Mouse (Mus musculus) bone marrow, adult 2 months (tissue): ENCODE data around the gene Oprd1.

Experiments
- CTCF ChIP-seq: fragments of 200-500 bp; IDR thresholded peaks from 2 replicates; pipeline ENCODE4 v1.5.1; 2011; ENCODE audit warnings: low read length, control low read depth; ENCODE audit not compliant: control insufficient read depth, insufficient read depth
- POLR2A ChIP-seq: fragments of 200-500 bp; IDR thresholded peaks from 2 replicates; pipeline ENCODE4 v1.6.1; 2011; ENCODE audit warnings: low read depth, mild to moderate bottlenecking, control low read depth, low read length, borderline replicate concordance; ENCODE audit not compliant: control insufficient read depth

DNA sequence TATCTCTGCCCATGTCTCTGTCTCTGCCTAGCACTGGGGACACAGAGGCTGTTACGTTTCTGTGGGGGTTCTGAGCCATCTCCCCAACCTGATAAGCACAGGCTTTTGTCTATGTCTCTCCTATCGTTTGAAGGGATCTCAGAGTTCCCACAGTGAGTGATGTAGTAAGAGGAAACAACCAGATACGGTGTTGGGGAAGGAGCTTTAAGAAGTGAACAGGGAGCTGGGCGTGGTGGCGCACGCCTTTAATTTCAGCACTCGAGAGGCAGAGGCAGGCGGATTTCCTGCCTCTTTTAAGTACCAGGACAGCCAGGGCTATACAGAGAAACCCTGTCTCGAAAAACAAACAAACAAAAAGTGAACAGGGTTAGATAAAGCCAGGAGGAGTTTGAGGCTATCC, 13.2 kb downstream of the Oprd1 start:
- no peak for TF ChIP-seq POLR2A
- TF ChIP-seq CTCF, result no peak
